Mouse (Mus musculus) midbrain, embryonic 13.5 days (tissue): ENCODE data around the gene Fermt1. TPM values are rescaled to one million over a fixed set of nuclear protein-coding genes. Genes with fewer than 3 reads are reported as not detected.

Experiments
- ATAC-seq: fragments of 200-750 bp; cut with Nextera tagmentation; 2 replicates; pipeline ENCODE4 v1.8.0; 2017; ENCODE audit warnings: mild to moderate bottlenecking, moderate TSS enrichment, moderate library complexity
- H3K27ac ChIP-seq: fragments of 300-500 bp; sonication (generic); 2 replicates; pipeline ENCODE4 v1.5.1; 2015; ENCODE audit warnings: inconsistent platforms, mild to moderate bottlenecking, moderate library complexity
- H3K27me3 ChIP-seq: fragments of 300-500 bp; sonication (generic); 2 replicates; pipeline ENCODE4 v1.6.1; 2015; ENCODE audit warnings: mild to moderate bottlenecking, inconsistent platforms
- H3K36me3 ChIP-seq: fragments of 300-500 bp; sonication (generic); 2 replicates; pipeline ENCODE4 v1.6.1; 2015; ENCODE audit warnings: mild to moderate bottlenecking, inconsistent platforms
- H3K4me1 ChIP-seq: fragments of 300-500 bp; sonication (generic); replicated peaks from 2 replicates; pipeline ENCODE4 v1.6.1; 2015; ENCODE audit warnings: inconsistent platforms
- H3K4me2 ChIP-seq: fragments of 300-500 bp; sonication (generic); replicated peaks from 2 replicates; pipeline ENCODE4 v1.6.1; 2015; ENCODE audit warnings: moderate library complexity, mild to moderate bottlenecking, inconsistent platforms
- H3K4me3 ChIP-seq: fragments of 300-500 bp; sonication (generic); replicated peaks from 2 replicates; pipeline ENCODE4 v1.5.1; 2015; ENCODE audit warnings: mild to moderate bottlenecking, inconsistent platforms
- H3K9ac ChIP-seq: fragments of 300-500 bp; sonication (generic); replicated peaks from 2 replicates; pipeline ENCODE4 v1.6.1; 2015; ENCODE audit warnings: mild to moderate bottlenecking, inconsistent platforms
- H3K9me3 ChIP-seq: fragments of 300-500 bp; sonication (generic); 2 replicates; pipeline ENCODE4 v1.6.1; 2016; ENCODE audit warnings: mild to moderate bottlenecking, inconsistent platforms
- WGBS: fragments of 180-500 bp; shearing (Covaris S2); methylation state at CpG from one replicate; pipeline ENCODE4 v1.1.7; 2015; 5-methylcytosine and 5-hydroxymethylcytosine counted together
- polyA plus RNA-seq: library from polyadenylated mRNA; unstranded; fragments of >200 nt; fragmentation: Nextera tagmentation; extraction: Ambion mirVana; gene quantifications from 2 replicates; pipeline ENCODE4 v1.2.1, GENCODE M21; 2015

Fermt1 gene
- polyA plus RNA-seq, 1 experiment from 2014 or later, result not detected

GRCm38 (mm10) chr2:132943596-132943995 lies 2.1 kb downstream of the Fermt1 start:
- H3K9me3 ChIP-seq, result no peaks in the 10 kb centered on the region
- peaks cover 14% of the 10 kb centered on the region for H3K4me1 ChIP-seq
- H3K4me3 ChIP-seq, result no peak overlapping the region
- no peaks in the 10 kb centered on the region for H3K36me3 ChIP-seq
- no peak overlapping the region for H3K9ac ChIP-seq
- no peak overlapping the region for H3K27ac ChIP-seq
- peaks cover 59% of the 10 kb centered on the region for H3K27me3 ChIP-seq
- no peak for ATAC-seq
- H3K4me2 ChIP-seq, result no peak overlapping the region
- whole genome bisulfite sequencing, result 60% methylated on average over 9 of the region's 9 CpGs

- no peak overlapping the region for H3K27ac ChIP-seq
- no peaks in the 10 kb centered on the region for H3K36me3 ChIP-seq
- peaks cover 18% of the 10 kb centered on the region for H3K27me3 ChIP-seq
- H3K4me3 ChIP-seq, result no peak overlapping the region
- H3K4me1 ChIP-seq, result no peaks in the 10 kb centered on the region
- WGBS, result 82% methylated on average over 14 of the region's 14 CpGs
- no peak overlapping the region for H3K4me2 ChIP-seq
- H3K9ac ChIP-seq, result no peak overlapping the region
- no peaks in the 10 kb centered on the region for H3K9me3 ChIP-seq
- no peak for ATAC-seq
These were observed 6.7 kb downstream of the Fermt1 start for GRCm38 (mm10) chr2:132939056-132939455.

GRCm38 (mm10) chr2:132936176-132936575 lies 9.5 kb downstream of the Fermt1 start:
- Histone ChIP-seq H3K4me1 (no peaks in the 10 kb centered on the region), H3K4me2 (no peak overlapping the region), H3K36me3 (no peaks in the 10 kb centered on the region), H3K4me3 (no peak overlapping the region), H3K9me3 (no peaks in the 10 kb centered on the region; the same call in 1 of the 2 replicates), H3K9ac (no peak overlapping the region), H3K27ac (no peak overlapping the region), H3K27me3 (no peaks in the 10 kb centered on the region)
- WGBS, result 85% methylated on average over 4 of the region's 4 CpGs
- ATAC-seq, result no peak

GRCm38 (mm10) chr2:132934711-132935110 lies 11.0 kb downstream of the Fermt1 start:
- Histone ChIP-seq H3K4me3 (no peak overlapping the region), H3K27me3 (no peaks in the 10 kb centered on the region), H3K4me1 (no peaks in the 10 kb centered on the region), H3K36me3 (no peaks in the 10 kb centered on the region), H3K9ac (no peak overlapping the region), H3K27ac (no peak overlapping the region), H3K9me3 (no peaks in the 10 kb centered on the region; the same call in 1 of the 2 replicates), H3K4me2 (no peak overlapping the region)
- 95% methylated on average over 4 of the region's 4 CpGs for WGBS
- no peak for ATAC-seq

- no peak for ATAC-seq
- WGBS, result 80% methylated on average over 2 of the region's 2 CpGs
- Histone ChIP-seq H3K9me3 (no peaks in the 10 kb centered on the region; the same call in 1 of the 2 replicates), H3K4me1 (no peaks in the 10 kb centered on the region), H3K4me2 (no peak overlapping the region), H3K9ac (no peak overlapping the region), H3K4me3 (no peak overlapping the region), H3K27me3 (no peaks in the 10 kb centered on the region), H3K27ac (no peak overlapping the region), H3K36me3 (no peaks in the 10 kb centered on the region)
These were observed 11.6 kb downstream of the Fermt1 start for GRCm38 (mm10) chr2:132934142-132934541.

GRCm38 (mm10) chr2:132928999-132929398 lies 16.7 kb downstream of the Fermt1 start:
- H3K4me1 ChIP-seq, result no peaks in the 10 kb centered on the region
- H3K4me2 ChIP-seq, result no peak overlapping the region
- no peaks in the 10 kb centered on the region; the same call in 1 of the 2 replicates for H3K9me3 ChIP-seq
- H3K27me3 ChIP-seq, result no peaks in the 10 kb centered on the region
- no peaks in the 10 kb centered on the region for H3K36me3 ChIP-seq
- H3K27ac ChIP-seq, result no peak overlapping the region
- H3K4me3 ChIP-seq, result no peak overlapping the region
- ATAC-seq, result no peak
- WGBS, result 96% methylated on average over 2 of the region's 2 CpGs
- no peak overlapping the region for H3K9ac ChIP-seq

GRCm38 (mm10) chr2:132927871-132928270 lies 17.8 kb downstream of the Fermt1 start:
- no peak overlapping the region for H3K4me2 ChIP-seq
- no peaks in the 10 kb centered on the region for H3K27me3 ChIP-seq
- H3K4me3 ChIP-seq, result no peak overlapping the region
- no peaks in the 10 kb centered on the region for H3K4me1 ChIP-seq
- H3K36me3 ChIP-seq, result no peaks in the 10 kb centered on the region
- H3K27ac ChIP-seq, result no peak overlapping the region
- H3K9ac ChIP-seq, result no peak overlapping the region
- no peak for ATAC-seq
- no peaks in the 10 kb centered on the region; the same call in 1 of the 2 replicates for H3K9me3 ChIP-seq
- WGBS, result 51% methylated on average over 2 of the region's 2 CpGs

GRCm38 (mm10) chr2:132927298-132927697 lies 18.4 kb downstream of the Fermt1 start:
- no peak for ATAC-seq

GRCm38 (mm10) chr2:132923290-132924085 lies 22.2 kb downstream of the Fermt1 start:
- Histone ChIP-seq H3K36me3 (no peaks in the 10 kb centered on the region), H3K4me1 (no peaks in the 10 kb centered on the region), H3K9ac (no peak overlapping the region), H3K4me2 (no peak overlapping the region), H3K4me3 (no peak overlapping the region), H3K9me3 (no peaks in the 10 kb centered on the region), H3K27me3 (no peaks in the 10 kb centered on the region), H3K27ac (no peak overlapping the region)
- no peak for ATAC-seq
- WGBS, result 39% methylated on average over 8 of the region's 8 CpGs

More at GRCm38 (mm10) chr2:132927298-132927697, 18.4 kb downstream of the Fermt1 start:
- H3K9ac ChIP-seq, result no peak overlapping the region
- H3K27ac ChIP-seq, result no peak overlapping the region
- WGBS, result 76% methylated on average over 2 of the region's 2 CpGs
- H3K27me3 ChIP-seq, result no peaks in the 10 kb centered on the region
- H3K36me3 ChIP-seq, result no peaks in the 10 kb centered on the region
- H3K4me2 ChIP-seq, result no peak overlapping the region
- no peaks in the 10 kb centered on the region for H3K4me1 ChIP-seq
- H3K9me3 ChIP-seq, result no peaks in the 10 kb centered on the region; the same call in 1 of the 2 replicates
- H3K4me3 ChIP-seq, result no peak overlapping the region

- 73% methylated on average over 9 of the region's 9 CpGs for WGBS
- H3K9ac ChIP-seq, result no peak overlapping the region
- no peaks in the 10 kb centered on the region for H3K9me3 ChIP-seq
- no peaks in the 10 kb centered on the region for H3K36me3 ChIP-seq
- no peak for ATAC-seq
- no peak overlapping the region for H3K4me2 ChIP-seq
- H3K27ac ChIP-seq, result no peak overlapping the region
- H3K27me3 ChIP-seq, result no peaks in the 10 kb centered on the region
- no peaks in the 10 kb centered on the region for H3K4me1 ChIP-seq
- no peak overlapping the region for H3K4me3 ChIP-seq
These were observed 23.4 kb downstream of the Fermt1 start for GRCm38 (mm10) chr2:132922076-132922873.

- WGBS, result 74% methylated on average over 1 of the region's 1 CpGs
- ATAC-seq, result no peak
- no peaks in the 10 kb centered on the region for H3K4me1 ChIP-seq
These were observed 30.9 kb downstream of the Fermt1 start for GRCm38 (mm10) chr2:132914785-132915184.

GRCm38 (mm10) chr2:132906763-132907162 lies 38.9 kb downstream of the Fermt1 start:
- no peaks in the 10 kb centered on the region for H3K27me3 ChIP-seq
- no peak overlapping the region for H3K4me3 ChIP-seq
- WGBS, result 29% methylated on average over 8 of the region's 8 CpGs
- no peak overlapping the region for H3K9ac ChIP-seq
- no peaks in the 10 kb centered on the region for H3K36me3 ChIP-seq
- no peak for ATAC-seq
- no peak overlapping the region for H3K27ac ChIP-seq
- no peaks in the 10 kb centered on the region for H3K9me3 ChIP-seq
- no peak overlapping the region for H3K4me2 ChIP-seq
- H3K4me1 ChIP-seq, result 0 out of 2 replicates have a peak, but pooled peaks cover 4% of the 10 kb centered on the region

More at GRCm38 (mm10) chr2:132914785-132915184, 30.9 kb downstream of the Fermt1 start:
- Histone ChIP-seq H3K27me3 (no peaks in the 10 kb centered on the region), H3K9me3 (no peaks in the 10 kb centered on the region), H3K4me3 (no peak overlapping the region), H3K9ac (no peak overlapping the region), H3K36me3 (no peaks in the 10 kb centered on the region), H3K27ac (no peak overlapping the region), H3K4me2 (no peak overlapping the region)
